Mouse (Mus musculus) layer of hippocampus, postnatal 14 days (tissue): ENCODE measurements at regions not wholly inside any gene's neighbourhood (a gene's known extent, or its start where the extent isn't known, plus 50 kb on each side); places are given as distances from the start of the nearest gene placed in this dataset.

Experiments
- DNase-seq, 2 experiments: peaks; one replicate each; pipeline ENCODE4 v3.0.0; 2021 to 2022; ENCODE audit warnings: low spot score in 2 of 2, mixed read lengths in 1 of 2

- no peak for DNase-seq
Observed at GRCm38 (mm10) chr15:89940591-89940990, 98.9 kb upstream of the Syt10 start.

GRCm38 (mm10) chr15:89932370-89932769 lies 90.7 kb upstream of the Syt10 start:
- no peak for DNase-seq

GRCm38 (mm10) chr15:89915587-89915986 lies 73.9 kb upstream of the Syt10 start:
- DNase-seq: no peak

GRCm38 (mm10) chr15:89903057-89903456 lies 61.4 kb upstream of the Syt10 start:
- no peak for DNase-seq

GRCm38 (mm10) chr15:89893668-89894067 lies 52.0 kb upstream of the Syt10 start:
- DNase-seq: peak; percentile 4 to 13
